Mouse (Mus musculus): Measurements from ENCODE around the gene Ripor1.

Gene Ripor1

GRCm38 (mm10) chr8:105626086-105626485 lies 21.0 kb downstream of the Ripor1 start:
- whole genome bisulfite sequencing: 50% methylated on average over 1 of the region's 1 CpGs

GRCm38 (mm10) chr8:105629337-105629736 lies 24.3 kb downstream of the Ripor1 start:
- 83% methylated on average over 4 of the region's 4 CpGs for WGBS

- WGBS: 89% methylated on average over 2 of the region's 2 CpGs
Measured at GRCm38 (mm10) chr8:105634771-105635458, 29.9 kb downstream of the Ripor1 start.

GRCm38 (mm10) chr8:105635481-105635880 lies 30.4 kb downstream of the Ripor1 start:
- WGBS: 3% methylated on average over 11 of the region's 11 CpGs

- WGBS: under 1% methylated on average over 111 of the region's 126 CpGs
Measured at GRCm38 (mm10) chr8:105636018-105636962, 31.2 kb downstream of the Ripor1 start, which contains the start of gene Ctcf. TSS of gene Ctcf (plus strand) at chr8:105636568.

- under 1% methylated on average over 63 of the region's 63 CpGs for WGBS
Measured at GRCm38 (mm10) chr8:105636963-105637510, 32.0 kb downstream of the Ripor1 start, which contains the start of gene Agrp. TSS of gene Agrp (minus strand) at chr8:105637393.

GRCm38 (mm10) chr8:105637601-105638041 lies 32.6 kb downstream of the Ripor1 start:
- under 1% methylated on average over 11 of the region's 11 CpGs for WGBS

GRCm38 (mm10) chr8:105638510-105638909 lies 33.5 kb downstream of the Ripor1 start:
- 74% methylated on average over 4 of the region's 4 CpGs for WGBS

GRCm38 (mm10) chr8:105639835-105640234 lies 34.8 kb downstream of the Ripor1 start:
- WGBS: 43% methylated on average over 1 of the region's 1 CpGs

- WGBS: 37% methylated on average over 2 of the region's 2 CpGs
Measured at GRCm38 (mm10) chr8:105640511-105640910, 35.5 kb downstream of the Ripor1 start.

- 92% methylated on average over 1 of the region's 1 CpGs for WGBS
Measured at GRCm38 (mm10) chr8:105645205-105645604, 40.1 kb downstream of the Ripor1 start.

- 100% methylated on average over 1 of the region's 1 CpGs for WGBS
Measured at GRCm38 (mm10) chr8:105648929-105649328, 43.9 kb downstream of the Ripor1 start.

- WGBS: 53% methylated on average over 3 of the region's 3 CpGs
Measured at GRCm38 (mm10) chr8:105661167-105661566, 56.1 kb downstream of the Ripor1 start.
